Mouse (Mus musculus) frontal cortex, postnatal 10 days (tissue): ENCODE data around the gene Cblb.

Experiments used
- DNase-seq, 2 experiments: peaks; one replicate each; pipeline ENCODE4 v3.0.0; 2022; ENCODE audit warnings: low spot score in 2 of 2, mixed read lengths in 1 of 2

Cblb gene

GRCm38 (mm10) chr16:52071290-52071689 lies 40.3 kb downstream of the Cblb start:
- DNase-seq: no peak

- no peak for DNase-seq
These were observed 40.8 kb downstream of the Cblb start for GRCm38 (mm10) chr16:52071766-52072209.

GRCm38 (mm10) chr16:52076652-52077051 lies 45.6 kb downstream of the Cblb start:
- no peak for DNase-seq

- DNase-seq: no peak
These were observed 46.9 kb downstream of the Cblb start for GRCm38 (mm10) chr16:52077901-52078300.

- no peak for DNase-seq
These were observed 47.9 kb downstream of the Cblb start for GRCm38 (mm10) chr16:52078758-52079474.

- no peak for DNase-seq
These were observed 48.4 kb downstream of the Cblb start for GRCm38 (mm10) chr16:52079475-52079823.

GRCm38 (mm10) chr16:52080619-52081395 lies 49.8 kb downstream of the Cblb start:
- DNase-seq: no peak

- no peak for DNase-seq
These were observed 50.7 kb downstream of the Cblb start for GRCm38 (mm10) chr16:52081756-52082155.

GRCm38 (mm10) chr16:52086793-52087450 lies 55.9 kb downstream of the Cblb start:
- no peak for DNase-seq

- DNase-seq: no peak
These were observed 58.3 kb downstream of the Cblb start for GRCm38 (mm10) chr16:52089354-52089753.

GRCm38 (mm10) chr16:52090899-52091298 lies 59.9 kb downstream of the Cblb start:
- DNase-seq: no peak

GRCm38 (mm10) chr16:52093325-52094253 lies 62.6 kb downstream of the Cblb start:
- DNase-seq: no peak

GRCm38 (mm10) chr16:52094735-52095459 lies 63.9 kb downstream of the Cblb start:
- no peak for DNase-seq

GRCm38 (mm10) chr16:52095643-52096042 lies 64.6 kb downstream of the Cblb start:
- no peak for DNase-seq

- DNase-seq: no peak
These were observed 69.4 kb downstream of the Cblb start for GRCm38 (mm10) chr16:52100466-52100865.

- DNase-seq: no peak
These were observed 73.6 kb downstream of the Cblb start for GRCm38 (mm10) chr16:52104608-52105007.

- DNase-seq: no peak
These were observed 76.8 kb downstream of the Cblb start for GRCm38 (mm10) chr16:52107836-52108235.

GRCm38 (mm10) chr16:52114473-52114872 lies 83.4 kb downstream of the Cblb start:
- no peak for DNase-seq

- no peak for DNase-seq
These were observed 88.0 kb downstream of the Cblb start for GRCm38 (mm10) chr16:52119003-52119402.

GRCm38 (mm10) chr16:52124974-52125373 lies 93.9 kb downstream of the Cblb start:
- no peak for DNase-seq

GRCm38 (mm10) chr16:52125896-52126295 lies 94.9 kb downstream of the Cblb start:
- DNase-seq: no peak
